Mouse (Mus musculus) liver, adult 2 months (tissue): Measurements from ENCODE around the gene Ms4a3.

ENCODE experiments used
- CTCF ChIP-seq: fragments of 200-500 bp; IDR thresholded peaks from 2 replicates; pipeline ENCODE4 v1.5.1; 2011; ENCODE audit warnings: low read depth, low read length, control low read depth
- POLR2A ChIP-seq: fragments of 200-500 bp; IDR thresholded peaks from 2 replicates; pipeline ENCODE4 v1.6.1; 2011; ENCODE audit warnings: low read length, control low read depth; ENCODE audit not compliant: insufficient read depth; ENCODE audit errors: extremely low read depth

DNA sequence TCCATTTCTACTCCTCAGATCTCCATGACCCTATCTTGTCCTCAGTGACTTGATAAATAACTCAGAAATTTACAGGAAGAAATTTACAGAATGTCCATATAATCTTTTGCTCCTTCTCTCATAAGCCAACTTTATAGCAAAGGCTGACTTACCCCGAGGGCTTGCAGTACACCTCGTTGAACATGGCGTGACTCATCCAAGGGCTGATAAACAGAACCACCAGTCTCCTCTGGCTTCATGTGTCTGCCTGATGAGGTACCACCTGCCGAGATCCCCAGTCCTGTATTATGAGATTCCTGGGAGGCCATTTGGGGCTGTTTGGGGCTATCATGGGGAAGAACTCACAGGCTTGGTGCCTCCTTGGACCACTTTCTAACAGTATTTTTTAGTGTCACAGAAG, 1.6 kb downstream of the Ms4a3 start:
- TF ChIP-seq POLR2A (no peak), CTCF (no peak)
